Mouse (Mus musculus): ENCODE results near the gene Nde1. TPM values are rescaled to one million over a fixed set of nuclear protein-coding genes. Genes with fewer than 3 reads are reported as not detected.

The Nde1 gene
- total RNA-seq, 2 experiments from 2014 or later: 30.9 to 32.2 TPM

Small RNAs within 50 kb of the gene (microRNA-seq; reads per million reads assigned to microRNA genes)
- gene Gm27671 (ENCODE audit: borderline number of aligned reads in 2 of 2) (0 reads per million in 2 experiments), gene Mir484 (ENCODE audit: borderline number of aligned reads in 2 of 2) (1,441 to 1,523 reads per million in 2 experiments)

Other genes with a start within 250 kb of the Nde1 start
- gene 2900011O08Rik, start 176.7 kb upstream of the Nde1 start, total RNA-seq (2021): not detected
- not detected for gene Ifitm7, start 176.4 kb upstream of the Nde1 start, total RNA-seq (2021)
- gene Marf1, start 76 bp downstream of the Nde1 start, total RNA-seq (2021): 10 to 100 TPM; 32.4 to 33.0 TPM
- 10 to 100 TPM; 25.4 to 28.1 TPM for gene Myh11, start 128.1 kb downstream of the Nde1 start, total RNA-seq (2021)
- gene Fopnl, start 154.1 kb downstream of the Nde1 start, total RNA-seq (2021): 10 to 100 TPM; 58.7 to 69.8 TPM
- 10 to 100 TPM; 23.5 to 24.5 TPM for gene Abcc1, start 198.3 kb downstream of the Nde1 start, total RNA-seq (2021)

Data from heart, postnatal 36 days (tissue).